Mouse (Mus musculus) left cerebral cortex, adult 18-20 months (tissue): ENCODE measurements around the gene St6gal2. TPM values are rescaled to one million over a fixed set of nuclear protein-coding genes. Genes with fewer than 3 reads are reported as not detected.

Source experiments
- DNase-seq, 2 experiments: peaks; one replicate each; pipeline ENCODE4 v3.0.0; 2021 to 2022; ENCODE audit warnings: low spot score in 2 of 2, mixed read lengths in 1 of 2
- long read RNA-seq, 2 experiments: library from polyadenylated mRNA; stranded (forward); transcript quantifications; one replicate each; pipeline ENCODE4 v2.0.0; 2021
- total RNA-seq, 2 experiments: library from RNA; stranded (reverse); gene quantifications; 2 replicates each; pipeline ENCODE4 v1.2.3; 2021

St6gal2 gene
- 10 to 100 TPM; 31.7 to 35.7 TPM for total RNA-seq
- long read RNA-seq, experiment 1, full-length matches to known transcripts: 7 of 17 reads
- long read RNA-seq, experiment 1, partial matches to known transcripts: 1 of 17 reads
- long read RNA-seq, experiment 1, other reads (novel, unspliced or antisense): 9 of 17 reads
- long read RNA-seq, experiment 2, full-length matches to known transcripts: 4 of 12 reads
- long read RNA-seq, experiment 2, partial matches to known transcripts: 3 of 12 reads
- long read RNA-seq, experiment 2, other reads (novel, unspliced or antisense): 5 of 12 reads

- DNase-seq: peak; percentile 68 to 79
Measured at GRCm38 (mm10) chr17:55445250-55446184, at the start of gene St6gal2. Gene St6gal2 (plus strand): TSS chr17:55445382.

- no peak for DNase-seq
Measured at GRCm38 (mm10) chr17:55406043-55406442, 39.1 kb upstream of the St6gal2 start.

GRCm38 (mm10) chr17:55416519-55416918 is 28.7 kb upstream of the St6gal2 start:
- DNase-seq: no peak

- no peak for DNase-seq
Measured at GRCm38 (mm10) chr17:55446185-55446527, 974 bp downstream of the St6gal2 start.

- no peak for DNase-seq
Measured at GRCm38 (mm10) chr17:55446698-55447097, 1.5 kb downstream of the St6gal2 start.

- no peak for DNase-seq
Measured at GRCm38 (mm10) chr17:55450943-55451342, 5.8 kb downstream of the St6gal2 start.

- no peak for DNase-seq
Measured at GRCm38 (mm10) chr17:55454487-55454886, 9.3 kb downstream of the St6gal2 start.

- no peak for DNase-seq
Measured at GRCm38 (mm10) chr17:55460187-55460586, 15.0 kb downstream of the St6gal2 start.

- no peak for DNase-seq
Measured at GRCm38 (mm10) chr17:55467579-55467978, 22.4 kb downstream of the St6gal2 start.

- no peak for DNase-seq
Measured at GRCm38 (mm10) chr17:55468963-55469362, 23.8 kb downstream of the St6gal2 start.

GRCm38 (mm10) chr17:55475974-55476373 is 30.8 kb downstream of the St6gal2 start:
- DNase-seq: no peak

- DNase-seq: no peak
Measured at GRCm38 (mm10) chr17:55477361-55477760, 32.2 kb downstream of the St6gal2 start.

GRCm38 (mm10) chr17:55479367-55479766 is 34.2 kb downstream of the St6gal2 start:
- no peak for DNase-seq

- DNase-seq: no peak
Measured at GRCm38 (mm10) chr17:55484108-55484870, 39.1 kb downstream of the St6gal2 start.

GRCm38 (mm10) chr17:55531872-55532271 is 86.7 kb downstream of the St6gal2 start:
- no peak for DNase-seq

GRCm38 (mm10) chr17:55548476-55548875 is 103.3 kb downstream of the St6gal2 start:
- no peak for DNase-seq

- DNase-seq: no peak
Measured at GRCm38 (mm10) chr17:55561774-55562173, 116.6 kb downstream of the St6gal2 start.
